Mouse (Mus musculus): ENCODE results near the gene Rpsa.
"Not testable (repeated sequence)": the region's sequence is repeated elsewhere in the genome, so short reads cannot be mapped to it uniquely, and the experiment has no call there.

Rpsa gene

GRCm38 (mm10) chr9:120127538-120128251, at the start of gene Rpsa:
Gene Rpsa, plus strand, starts transcription at chr9:120127689.
- DNase-seq = peak; percentile 94 to 98

GRCm38 (mm10) chr9:120078241-120078640, 49.2 kb upstream of the Rpsa start:
- no peak for DNase-seq

GRCm38 (mm10) chr9:120079901-120080300, 47.6 kb upstream of the Rpsa start:
- DNase-seq = no peak

GRCm38 (mm10) chr9:120080546-120081108, 46.9 kb upstream of the Rpsa start:
- no peak for DNase-seq

- DNase-seq = peak in 1 of 2 experiments; percentile 34
These were observed 46.2 kb upstream of the Rpsa start for GRCm38 (mm10) chr9:120081247-120081646.

- DNase-seq = no peak
These were observed 45.5 kb upstream of the Rpsa start for GRCm38 (mm10) chr9:120081967-120082366.

- no peak for DNase-seq
These were observed 44.8 kb upstream of the Rpsa start for GRCm38 (mm10) chr9:120082691-120083090.

- DNase-seq = no peak
These were observed 44.2 kb upstream of the Rpsa start for GRCm38 (mm10) chr9:120083158-120083894.

GRCm38 (mm10) chr9:120084406-120084805, 43.1 kb upstream of the Rpsa start:
- peak in 1 of 2 experiments; percentile 51 for DNase-seq

GRCm38 (mm10) chr9:120089125-120089524, 38.4 kb upstream of the Rpsa start:
- no peak for DNase-seq

- DNase-seq = no peak
These were observed 36.4 kb upstream of the Rpsa start for GRCm38 (mm10) chr9:120091086-120091485.

GRCm38 (mm10) chr9:120091696-120092238, 35.7 kb upstream of the Rpsa start, which contains the start of gene Ccr8:
Gene Ccr8, plus strand, starts transcription at chr9:120092114.
- DNase-seq = no peak

GRCm38 (mm10) chr9:120093701-120094100, 33.8 kb upstream of the Rpsa start:
- DNase-seq = no peak

- DNase-seq = no peak
These were observed 31.6 kb upstream of the Rpsa start for GRCm38 (mm10) chr9:120095886-120096285.

GRCm38 (mm10) chr9:120098682-120099081, 28.8 kb upstream of the Rpsa start:
- DNase-seq = peak; percentile 46 to 61

GRCm38 (mm10) chr9:120099304-120099703, 28.2 kb upstream of the Rpsa start:
- no peak for DNase-seq

- DNase-seq = no peak
These were observed 26.3 kb upstream of the Rpsa start for GRCm38 (mm10) chr9:120101165-120101564.

GRCm38 (mm10) chr9:120108953-120109352, 18.5 kb upstream of the Rpsa start:
- not testable (repeated sequence) for DNase-seq

GRCm38 (mm10) chr9:120110211-120111018, 17.1 kb upstream of the Rpsa start, which contains the start of gene Slc25a38:
Gene Slc25a38, plus strand, starts transcription at chr9:120110374.
- DNase-seq = peak; percentile 94 to 96

- DNase-seq = no peak
These were observed 16.1 kb upstream of the Rpsa start for GRCm38 (mm10) chr9:120111156-120111945.

GRCm38 (mm10) chr9:120112472-120112871, 15.0 kb upstream of the Rpsa start:
- DNase-seq = no peak

- no peak for DNase-seq
These were observed 14.0 kb upstream of the Rpsa start for GRCm38 (mm10) chr9:120113456-120113855.
